Mouse (Mus musculus) CH12.LX (cell line): Measurements from ENCODE around the gene Arvcf.

Experiments
- CHD1 ChIP-seq: IDR thresholded peaks from 2 replicates; pipeline ENCODE4 v1.6.1; 2012; ENCODE audit warnings: low read depth, low read length, improper control_type of control experiment, inconsistent platforms
- CTCF ChIP-seq, 2 experiments: IDR thresholded peaks in 1 of 2; conservative IDR thresholded peaks in 1 of 2; 2 replicates each; pipeline ENCODE4 v1.5.1; 2011 to 2012; ENCODE audit warnings: low read depth in 2 of 2, low read length in 2 of 2, improper control_type of control experiment in 1 of 2, inconsistent platforms in 1 of 2, mild to moderate bottlenecking in 1 of 2, moderate library complexity in 1 of 2
- E2F4 ChIP-seq: IDR thresholded peaks from 2 replicates; pipeline ENCODE4 v1.6.1; 2011; ENCODE audit warnings: low read depth, low read length, improper control_type of control experiment; ENCODE audit not compliant: insufficient replicate concordance
- EP300 ChIP-seq: IDR thresholded peaks from 2 replicates; pipeline ENCODE4 v1.6.1; 2011; ENCODE audit warnings: low read length, improper control_type of control experiment
- KAT2A ChIP-seq: IDR thresholded peaks from 2 replicates; pipeline ENCODE4 v1.6.1; 2012; ENCODE audit warnings: low read length, improper control_type of control experiment, inconsistent platforms; ENCODE audit not compliant: insufficient replicate concordance
- MAFK ChIP-seq: IDR thresholded peaks from 2 replicates; pipeline ENCODE4 v1.6.1; 2011; ENCODE audit warnings: low read length, improper control_type of control experiment; ENCODE audit not compliant: insufficient replicate concordance
- POLR2A ChIP-seq: IDR thresholded peaks from 2 replicates; pipeline ENCODE4 v1.6.1; 2011; ENCODE audit warnings: low read depth, mild to moderate bottlenecking, improper control_type of control experiment, low read length
- POLR2AphosphoS2 ChIP-seq: IDR thresholded peaks from 2 replicates; pipeline ENCODE4 v1.6.1; 2011; ENCODE audit warnings: low read depth, low read length, improper control_type of control experiment
- TBP ChIP-seq: conservative IDR thresholded peaks from 2 replicates; pipeline ENCODE4 v1.6.1; 2011; ENCODE audit warnings: low read depth, low read length, improper control_type of control experiment
- TCF12 ChIP-seq: IDR thresholded peaks from 2 replicates; pipeline ENCODE4 v1.6.1; 2014; ENCODE audit warnings: low read depth, mild to moderate bottlenecking, inconsistent platforms, low read length, improper control_type of control experiment

- no peak for TF ChIP-seq TBP
- no peak for TF ChIP-seq CTCF (conservative IDR thresholded peaks at IDR 0.05 in 1 of 2, IDR thresholded peaks at IDR 0.05 in 1 of 2; ENCODE audit: low read depth in 2 of 2, low read length in 2 of 2)
- TF ChIP-seq POLR2AphosphoS2, result no peak
- no peak for TF ChIP-seq EP300
- no peak for TF ChIP-seq E2F4
- no peak for TF ChIP-seq TCF12
- no peak for TF ChIP-seq POLR2A
- no peak for TF ChIP-seq MAFK
- TF ChIP-seq CHD1, result no peak
- no peak for TF ChIP-seq KAT2A
Measured at GRCm38 (mm10) chr16:18328524-18328923, 19.5 kb upstream of the Arvcf start.
